Mouse (Mus musculus) CD8-positive naive resting alpha-beta T cell, adult 2 months (primary cell): Measurements from ENCODE around the gene Tom1l2.
A peak's percentile ranks its signal among the peaks of the same experiment; 100 is the strongest.

Experiments used
- DNase-seq, 2 experiments: peaks; one replicate each; pipeline ENCODE4 v3.0.0; 2022; ENCODE audit warnings: low read depth in 2 of 2, low spot score in 2 of 2

Tom1l2 gene

DNA sequence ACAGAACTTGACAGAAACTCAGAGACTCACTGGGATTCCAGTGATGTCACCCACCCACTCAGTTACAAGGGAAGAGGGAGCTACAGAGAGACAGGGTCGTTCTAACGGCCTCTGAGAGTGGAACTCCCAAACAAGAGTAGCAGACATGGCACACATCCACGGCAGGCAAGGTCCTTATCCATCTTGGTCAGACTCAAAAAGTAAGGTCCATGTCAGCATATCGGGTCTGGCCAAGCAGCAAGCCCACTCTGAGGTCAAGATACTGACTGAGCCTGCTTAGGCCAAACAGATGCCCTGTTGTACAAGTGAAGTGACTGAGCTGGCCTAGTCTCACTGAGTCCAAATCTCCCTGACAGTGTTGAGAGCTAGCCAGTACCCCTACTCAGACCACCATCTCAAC lies 144.0 kb downstream of the Tom1l2 start:
- no peak for DNase-seq

DNA sequence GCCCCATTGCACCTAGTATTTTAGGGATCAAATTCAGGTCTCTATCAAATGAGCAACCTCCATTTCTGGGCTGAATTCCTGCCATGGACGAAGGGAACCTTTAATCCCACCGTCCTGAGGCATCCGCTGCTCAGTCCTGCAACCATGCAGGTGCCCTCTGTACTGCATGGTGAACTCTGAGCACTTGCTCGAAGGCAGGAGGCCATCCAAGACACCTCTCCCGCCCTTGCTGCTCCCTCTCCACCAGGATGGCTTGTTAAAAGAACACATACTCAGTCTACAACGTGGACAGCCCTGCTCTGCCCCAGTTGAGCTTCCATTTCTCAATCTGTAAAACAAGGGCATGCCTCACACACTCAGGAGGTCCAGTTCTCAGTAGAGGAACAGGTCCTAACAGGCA lies 144.5 kb downstream of the Tom1l2 start:
- no peak for DNase-seq

DNA sequence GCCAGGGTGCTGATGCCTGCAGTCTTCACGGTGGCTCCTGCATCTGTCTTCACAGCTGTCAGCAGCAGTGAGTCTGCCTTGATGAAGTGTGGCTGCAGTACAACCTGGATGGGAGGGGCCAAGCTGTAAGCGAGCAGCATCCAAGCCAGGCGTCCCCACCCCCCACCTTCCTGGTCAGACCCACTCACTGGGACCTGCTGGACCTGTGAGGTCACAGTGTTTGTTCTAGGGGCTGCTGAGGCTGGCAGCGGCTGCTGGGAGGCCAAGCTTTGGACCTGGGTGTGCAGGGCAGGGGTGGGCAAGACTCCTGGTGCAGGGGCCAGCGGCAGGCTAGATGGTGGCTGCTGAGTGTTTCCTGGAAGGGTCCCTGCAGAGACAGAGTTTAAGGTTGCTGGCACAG lies 146.5 kb downstream of the Tom1l2 start:
- no peak for DNase-seq

DNA sequence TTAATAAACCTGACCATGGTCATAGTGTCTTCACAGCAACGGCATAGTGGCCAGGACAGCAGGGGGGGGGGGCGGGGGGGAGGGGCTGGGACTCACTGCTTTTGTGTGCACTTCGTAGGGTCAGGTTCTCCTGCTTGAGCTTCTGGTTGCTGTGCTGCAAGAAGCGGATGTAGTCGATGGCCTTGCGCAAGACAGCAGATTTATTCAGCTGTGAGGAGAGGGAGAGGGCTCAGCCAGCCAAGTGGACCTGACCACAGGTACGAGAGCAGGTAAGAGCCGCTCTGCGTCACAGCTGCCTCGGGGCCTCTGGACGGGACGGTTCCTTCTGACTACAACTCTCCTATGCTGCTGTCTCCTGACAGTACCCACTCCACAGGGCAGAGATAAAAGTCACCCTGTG lies 147.7 kb downstream of the Tom1l2 start:
- DNase-seq: no peak

- no peak for DNase-seq
Observed at GRCm38 (mm10) chr11:60202710-60203638, 149.7 kb downstream of the Tom1l2 start.

DNA sequence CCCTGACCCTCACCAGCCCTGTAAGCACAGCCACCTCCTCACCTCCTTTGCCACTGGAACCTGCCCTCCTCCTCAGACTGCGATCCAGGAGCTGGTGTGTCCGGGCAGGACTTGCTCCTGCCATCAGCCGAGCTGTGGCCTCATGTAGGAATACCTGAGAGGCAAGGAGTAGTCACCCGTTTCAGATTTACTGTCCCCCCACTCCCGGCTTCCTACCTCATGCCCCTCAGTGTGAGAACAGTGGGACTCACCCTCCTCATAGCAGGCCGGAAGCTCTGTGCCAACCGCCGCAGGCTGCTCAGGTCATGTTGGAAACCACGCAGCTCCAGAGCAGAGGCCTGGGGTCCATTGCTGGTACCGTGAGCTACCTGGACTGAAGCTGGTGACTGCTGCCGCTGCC lies 152.3 kb downstream of the Tom1l2 start:
- no peak for DNase-seq

- DNase-seq: peak; percentile 85 to 93
Observed at GRCm38 (mm10) chr11:60199702-60200184, 153.0 kb downstream of the Tom1l2 start.

GRCm38 (mm10) chr11:60198651-60199050 lies 154.1 kb downstream of the Tom1l2 start:
- DNase-seq: no peak

DNA sequence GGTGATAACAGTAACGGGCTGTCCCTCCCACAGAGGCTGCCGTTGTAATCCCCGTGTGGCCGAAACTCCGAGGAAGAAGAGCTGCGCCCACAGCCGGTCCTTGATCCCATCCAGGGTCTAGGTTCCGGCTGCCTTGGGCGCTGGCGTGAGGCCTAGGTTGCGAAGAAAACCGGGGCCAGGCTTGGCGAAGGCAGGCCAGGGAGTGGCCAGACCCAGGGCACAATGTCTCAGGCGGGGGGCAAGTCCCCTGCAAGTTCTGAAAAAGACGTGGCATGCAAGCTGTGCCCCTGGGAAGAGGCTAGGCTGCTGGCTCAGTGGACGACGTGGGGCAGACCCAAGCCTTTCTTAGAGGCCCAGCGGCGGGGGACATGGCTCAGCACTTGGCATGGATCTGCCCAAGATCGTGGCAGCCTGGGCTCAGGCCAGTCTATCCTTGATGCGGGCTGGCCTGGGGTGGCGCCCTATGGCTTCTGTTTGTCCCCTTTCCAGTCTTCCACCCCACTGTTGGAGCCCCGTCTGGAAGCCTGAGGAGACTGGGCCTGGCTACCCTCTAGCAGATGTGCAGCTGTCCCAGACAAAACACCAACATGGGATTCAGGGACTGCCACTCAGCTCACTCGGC lies 154.6 kb downstream of the Tom1l2 start:
- no peak for DNase-seq

DNA sequence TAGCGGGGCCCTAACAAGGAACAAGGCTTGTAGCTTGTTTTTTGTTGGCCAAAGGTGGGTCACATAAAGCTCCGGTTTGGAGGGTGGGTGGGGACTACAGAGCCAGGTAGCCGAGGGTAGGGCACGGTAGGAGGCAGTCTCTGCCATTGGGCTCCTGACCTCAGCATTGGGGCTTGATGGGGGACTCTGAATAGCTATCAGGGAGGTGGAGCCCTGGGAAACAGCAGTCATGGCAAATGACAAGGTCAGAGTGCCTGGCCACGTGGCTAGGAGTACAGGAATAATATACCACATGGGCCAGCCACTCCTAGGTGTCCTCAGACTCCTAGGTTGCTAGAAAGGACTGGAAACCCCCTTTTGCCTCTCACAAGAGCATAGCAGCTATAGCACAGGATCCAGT lies 156.4 kb downstream of the Tom1l2 start:
- no peak for DNase-seq

GRCm38 (mm10) chr11:60195108-60195507 lies 157.6 kb downstream of the Tom1l2 start:
- peak; percentile 48 to 52 for DNase-seq

GRCm38 (mm10) chr11:60193556-60193955 lies 159.1 kb downstream of the Tom1l2 start:
- no peak for DNase-seq

DNA sequence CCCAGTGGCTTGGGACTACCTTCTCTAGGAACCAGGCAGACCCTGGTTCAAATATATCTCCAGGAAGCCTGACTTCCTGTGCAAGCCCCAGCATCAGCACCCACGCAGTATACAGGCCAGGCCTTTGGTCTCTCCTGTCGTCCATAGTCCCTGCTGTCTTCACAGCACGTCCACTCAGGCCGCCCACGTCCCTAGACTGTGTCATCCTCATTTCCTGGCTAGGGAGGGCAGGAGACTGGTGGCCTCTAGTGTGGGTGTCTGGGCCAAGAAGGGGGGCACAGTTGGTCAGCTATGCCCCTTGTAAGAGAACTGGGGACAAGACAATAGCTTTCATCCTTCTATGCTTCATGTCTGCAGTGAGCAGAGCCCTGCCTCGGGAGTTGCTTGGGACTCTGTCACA lies 160.2 kb downstream of the Tom1l2 start:
- DNase-seq: no peak

- no peak for DNase-seq
Observed at GRCm38 (mm10) chr11:60190055-60190641, 162.6 kb downstream of the Tom1l2 start.

DNA sequence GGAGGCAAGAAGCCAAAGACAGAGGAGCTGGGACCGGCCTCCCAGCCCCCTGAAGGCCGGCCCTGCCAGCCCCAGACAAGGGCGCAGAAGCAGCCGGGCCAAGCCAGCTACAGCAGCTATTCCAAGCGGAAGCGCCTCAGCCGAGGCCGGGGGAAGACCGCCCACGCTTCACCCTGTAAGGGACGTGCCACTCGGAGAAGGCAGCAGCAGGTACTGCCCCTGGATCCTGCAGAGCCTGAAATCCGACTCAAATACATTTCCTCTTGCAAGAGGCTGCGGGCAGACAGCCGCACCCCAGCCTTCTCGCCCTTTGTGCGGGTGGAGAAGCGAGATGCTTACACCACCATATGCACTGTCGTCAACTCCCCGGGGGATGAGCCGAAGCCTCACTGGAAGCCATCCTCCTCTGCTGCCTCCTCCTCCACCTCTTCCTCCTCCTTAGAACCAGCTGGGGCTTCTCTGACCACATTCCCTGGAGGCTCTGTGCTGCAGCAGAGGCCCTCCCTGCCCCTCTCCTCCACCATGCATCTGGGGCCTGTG lies 163.1 kb downstream of the Tom1l2 start:
- no peak for DNase-seq

- no peak for DNase-seq
Observed at GRCm38 (mm10) chr11:60188275-60188853, 164.3 kb downstream of the Tom1l2 start.

DNA sequence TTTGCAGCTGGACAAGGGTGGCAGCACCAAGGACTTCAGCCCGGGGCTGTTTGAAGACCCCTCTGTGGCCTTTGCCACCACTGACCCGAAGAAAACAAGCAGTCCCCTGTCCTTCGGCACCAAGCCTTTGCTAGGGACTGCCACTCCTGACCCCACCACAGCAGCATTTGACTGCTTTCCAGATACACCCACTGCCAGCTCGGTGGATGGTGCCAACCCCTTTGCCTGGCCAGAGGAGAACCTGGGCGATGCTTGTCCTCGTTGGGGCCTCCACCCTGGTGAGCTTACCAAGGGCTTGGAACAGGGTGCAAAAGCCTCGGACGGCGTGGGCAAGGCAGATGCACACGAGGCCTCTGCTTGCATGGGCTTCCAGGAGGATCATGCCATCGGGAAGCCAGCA lies 165.6 kb downstream of the Tom1l2 start:
- DNase-seq: no peak

DNA sequence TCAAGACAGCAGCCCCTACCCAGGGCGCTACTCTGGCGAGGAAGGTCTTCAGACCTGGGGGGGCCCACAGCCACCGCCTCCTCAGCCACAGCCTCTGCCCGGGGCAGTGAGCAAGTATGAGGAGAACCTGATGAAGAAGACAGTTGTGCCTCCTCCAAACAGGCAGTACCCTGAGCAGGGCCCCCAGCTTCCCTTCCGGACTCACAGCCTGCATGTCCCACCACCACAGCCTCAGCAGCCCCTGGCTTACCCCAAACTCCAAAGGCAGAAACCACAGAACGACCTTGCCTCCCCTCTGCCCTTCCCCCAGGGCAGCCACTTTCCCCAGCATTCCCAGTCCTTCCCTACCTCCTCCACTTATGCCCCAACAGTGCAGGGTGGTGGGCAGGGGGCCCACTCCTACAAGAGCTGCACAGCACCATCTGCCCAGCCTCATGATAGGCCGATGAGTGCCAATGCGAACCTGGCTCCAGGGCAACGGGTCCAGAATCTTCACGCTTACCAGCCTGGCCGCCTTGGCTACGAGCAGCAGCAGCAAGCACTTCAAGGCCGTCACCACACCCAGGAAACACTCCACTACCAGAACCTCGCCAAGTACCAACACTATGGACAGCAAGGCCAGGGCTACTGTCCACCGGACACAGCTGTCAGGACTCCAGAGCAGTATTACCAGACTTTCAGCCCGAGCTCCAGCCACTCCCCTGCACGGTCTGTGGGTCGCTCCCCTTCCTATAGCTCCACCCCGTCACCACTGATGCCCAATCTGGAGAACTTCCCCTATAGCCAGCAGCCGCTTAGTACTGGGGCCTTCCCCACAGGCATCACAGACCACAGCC lies 167.1 kb downstream of the Tom1l2 start:
- no peak for DNase-seq

GRCm38 (mm10) chr11:60184346-60185325 lies 168.1 kb downstream of the Tom1l2 start:
- peak in 1 of 2 experiments; percentile 39 for DNase-seq
